Mouse (Mus musculus) lung, embryonic 14.5 days (tissue): Measurements from ENCODE around the gene Lrrfip1. TPM values are rescaled to one million over a fixed set of nuclear protein-coding genes. Genes with fewer than 3 reads are reported as not detected.

Source experiments
- ATAC-seq: fragments of 200-750 bp; cut with Nextera tagmentation; 2 replicates; pipeline ENCODE4 v1.8.0; 2017; ENCODE audit warnings: mild to moderate bottlenecking, moderate TSS enrichment, moderate library complexity; ENCODE audit not compliant: insufficient read depth
- DNase-seq: peaks from one replicate; pipeline ENCODE4 v3.0.0-alpha.2; 2015
- H3K27ac ChIP-seq: fragments of 300-500 bp; sonication (generic); 2 replicates; pipeline ENCODE4 v1.5.1; 2014; ENCODE audit warnings: low read depth, mild to moderate bottlenecking, moderate library complexity
- H3K27me3 ChIP-seq: fragments of 300-500 bp; sonication (generic); 2 replicates; pipeline ENCODE4 v1.6.1; 2014; ENCODE audit warnings: low read length, control low read depth; ENCODE audit not compliant: insufficient read depth
- H3K36me3 ChIP-seq: fragments of 300-500 bp; sonication (generic); 2 replicates; pipeline ENCODE4 v1.6.1; 2014; ENCODE audit warnings: control low read depth; ENCODE audit not compliant: insufficient read depth
- H3K4me1 ChIP-seq: fragments of 300-500 bp; sonication (generic); 2 replicates; pipeline ENCODE4 v1.6.1; 2014; ENCODE audit warnings: antibody characterized with exemption, control low read depth; ENCODE audit not compliant: insufficient read depth
- H3K4me2 ChIP-seq: fragments of 300-500 bp; sonication (generic); 2 replicates; pipeline ENCODE4 v1.6.1; 2014; ENCODE audit warnings: mild to moderate bottlenecking
- H3K4me3 ChIP-seq: fragments of 300-500 bp; sonication (generic); 2 replicates; pipeline ENCODE4 v1.5.1; 2014; ENCODE audit warnings: low read depth, low read length
- H3K9ac ChIP-seq: fragments of 300-500 bp; sonication (generic); 2 replicates; pipeline ENCODE4 v1.6.1; 2014
- H3K9me3 ChIP-seq: fragments of 300-500 bp; sonication (generic); 2 replicates; pipeline ENCODE4 v1.6.1; 2016; ENCODE audit warnings: low read depth, low read length, control low read depth
- CTCF ChIP-seq: IDR thresholded peaks from 2 replicates; pipeline ENCODE4 v1.5.1; 2016; ENCODE audit warnings: antibody characterized with exemption, low read depth
- WGBS: fragments of 180-500 bp; shearing (Covaris S2); extraction: QIAGEN DNeasy Blood & Tissue Kit; methylation state at CpG from one replicate; pipeline ENCODE4 v1.1.7; 2014; 5-methylcytosine and 5-hydroxymethylcytosine counted together
- polyA plus RNA-seq: library from polyadenylated mRNA; unstranded; fragments of >200 nt; fragmentation: Nextera tagmentation; extraction: Ambion mirVana; gene quantifications from 2 replicates; pipeline ENCODE4 v1.2.1, GENCODE M21; 2014

Gene Lrrfip1
- polyA plus RNA-seq, 1 experiment from 2014 or later = 47.1 TPM

DNA sequence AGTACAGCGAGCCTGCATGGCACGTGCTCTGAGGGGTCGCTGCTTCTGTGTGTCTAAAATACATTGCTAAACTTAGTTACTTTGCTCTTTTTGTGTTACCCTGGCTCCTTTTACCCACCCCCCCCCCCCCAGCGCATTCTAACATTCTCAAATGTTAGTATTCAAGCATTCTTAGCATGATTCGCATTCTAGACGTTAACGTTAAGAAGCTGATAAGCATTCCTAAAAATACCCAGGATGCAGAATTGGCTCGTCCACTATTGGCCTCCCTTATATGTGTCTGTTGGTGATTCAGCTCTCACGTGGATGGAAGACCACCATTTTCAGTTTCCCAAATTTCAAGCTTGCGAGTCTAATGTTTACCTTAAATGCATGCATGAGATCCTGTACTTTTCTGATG lies 86.5 kb downstream of the Lrrfip1 start:
- TF ChIP-seq CTCF = no peak
- H3K4me1 ChIP-seq = peaks cover 16% of the 10 kb centered on the region

GRCm38 (mm10) chr1:91085686-91086085 lies 87.1 kb downstream of the Lrrfip1 start:
- ATAC-seq (no peak), DNase-seq (peak; percentile 56)
- WGBS = 27% methylated on average over 2 of the region's 2 CpGs
- Histone ChIP-seq H3K27ac (peak overlapping the region; percentile 80), H3K9me3 (no peaks in the 10 kb centered on the region), H3K36me3 (0 out of 2 replicates have a peak, but pooled peaks cover 2% of the 10 kb centered on the region), H3K27me3 (no peaks in the 10 kb centered on the region), H3K4me1 (peaks cover 16% of the 10 kb centered on the region), H3K4me2 (no peak overlapping the region), H3K9ac (no peak overlapping the region), H3K4me3 (no peak overlapping the region)
- no peak for TF ChIP-seq CTCF

More for the DNA sequence above, 86.5 kb downstream of the Lrrfip1 start:
- Histone ChIP-seq H3K27ac (peak overlapping the region; percentile 8; the same call in 1 of the 2 replicates), H3K9ac (no peak overlapping the region), H3K36me3 (0 out of 2 replicates have a peak, but pooled peaks cover 2% of the 10 kb centered on the region), H3K4me3 (no peak overlapping the region), H3K27me3 (no peaks in the 10 kb centered on the region), H3K4me2 (no peak overlapping the region), H3K9me3 (no peaks in the 10 kb centered on the region)
- 36% methylated on average over 10 of the region's 10 CpGs for WGBS
- ATAC-seq (no peak), DNase-seq (peak; percentile 34)

GRCm38 (mm10) chr1:91086325-91086724 lies 87.8 kb downstream of the Lrrfip1 start:
- no peak for TF ChIP-seq CTCF
- Histone ChIP-seq H3K36me3 (0 out of 2 replicates have a peak, but pooled peaks cover 2% of the 10 kb centered on the region), H3K9me3 (no peaks in the 10 kb centered on the region), H3K27me3 (no peaks in the 10 kb centered on the region), H3K4me1 (peaks cover 16% of the 10 kb centered on the region), H3K4me2 (no peak overlapping the region), H3K27ac (peak overlapping the region; percentile 80), H3K9ac (no peak overlapping the region), H3K4me3 (no peak overlapping the region)
- DNase-seq (peak; percentile 27), ATAC-seq (peak; percentile 39; the same call in 1 of the 2 replicates)
- WGBS = 19% methylated on average over 3 of the region's 3 CpGs

- 51% methylated on average over 5 of the region's 5 CpGs for WGBS
Observed at GRCm38 (mm10) chr1:91086748-91087147, 88.2 kb downstream of the Lrrfip1 start.

DNA sequence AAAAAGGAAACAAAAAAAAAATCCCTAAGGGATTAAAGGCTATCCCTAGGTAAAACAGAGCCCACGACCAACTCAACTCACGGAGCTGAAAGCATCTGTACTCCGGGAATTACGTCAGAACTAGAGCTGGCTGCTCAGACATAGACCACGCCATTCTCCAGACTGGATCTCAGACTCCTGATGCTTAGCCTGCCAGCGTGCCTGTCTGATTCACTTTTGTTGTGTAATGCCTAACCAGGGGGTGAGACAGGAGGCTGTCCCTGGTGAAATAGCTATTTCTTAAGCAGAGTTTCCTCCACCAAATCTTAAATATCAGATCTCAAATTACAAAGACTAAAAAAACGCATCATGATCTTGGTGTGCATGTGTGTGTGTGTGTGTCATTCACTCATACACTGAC lies 89.5 kb downstream of the Lrrfip1 start:
- H3K9ac ChIP-seq = no peak overlapping the region
- DNase-seq (no peak), ATAC-seq (no peak)
- no peaks in the 10 kb centered on the region for H3K9me3 ChIP-seq
- no peak overlapping the region; the same call in 1 of the 2 replicates for H3K27ac ChIP-seq
- TF ChIP-seq CTCF = no peak
- no peaks in the 10 kb centered on the region for H3K27me3 ChIP-seq
- H3K4me2 ChIP-seq = no peak overlapping the region
- peaks cover 16% of the 10 kb centered on the region for H3K4me1 ChIP-seq
- 72% methylated on average over 7 of the region's 7 CpGs for WGBS
- H3K4me3 ChIP-seq = no peak overlapping the region
- 0 out of 2 replicates have a peak, but pooled peaks cover 2% of the 10 kb centered on the region for H3K36me3 ChIP-seq

More at GRCm38 (mm10) chr1:91086748-91087147, 88.2 kb downstream of the Lrrfip1 start:
- H3K4me2 ChIP-seq = peak overlapping the region; percentile 1; the same call in 1 of the 2 replicates
- peak overlapping the region; percentile 80 for H3K27ac ChIP-seq
- no peaks in the 10 kb centered on the region for H3K9me3 ChIP-seq
- no peak overlapping the region for H3K9ac ChIP-seq
- H3K4me3 ChIP-seq = no peak overlapping the region
- ATAC-seq (peak; percentile 51; the same call in 1 of the 2 replicates), DNase-seq (peak; percentile 32)
- H3K36me3 ChIP-seq = 0 out of 2 replicates have a peak, but pooled peaks cover 2% of the 10 kb centered on the region
- no peak for TF ChIP-seq CTCF
- no peaks in the 10 kb centered on the region for H3K27me3 ChIP-seq
- H3K4me1 ChIP-seq = peaks cover 16% of the 10 kb centered on the region

DNA sequence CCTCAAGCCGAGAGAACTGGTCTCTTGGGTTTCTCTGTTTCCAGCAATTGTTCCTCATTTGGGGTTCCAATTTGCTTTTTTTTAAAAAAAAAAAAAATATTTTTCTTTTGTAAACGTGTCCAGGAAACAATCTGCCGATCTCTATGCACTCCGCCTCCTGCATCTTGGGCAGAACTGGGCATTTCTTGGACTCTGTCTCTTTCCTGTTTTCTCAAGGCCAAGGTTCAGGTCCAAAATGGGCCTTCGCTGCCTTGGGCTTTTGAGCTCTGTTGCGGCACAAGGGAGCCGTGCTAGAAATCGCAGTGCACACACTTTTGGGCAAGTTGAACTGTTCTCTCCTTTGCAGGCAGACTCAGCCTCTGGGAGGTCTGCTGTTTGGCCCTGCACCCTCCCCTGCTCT lies 90.4 kb downstream of the Lrrfip1 start:
- no peak for ATAC-seq

GRCm38 (mm10) chr1:91090456-91090855 lies 91.9 kb downstream of the Lrrfip1 start:
- H3K4me3 ChIP-seq = no peak overlapping the region
- no peak for ATAC-seq
- no peaks in the 10 kb centered on the region for H3K27me3 ChIP-seq
- peaks cover 18% of the 10 kb centered on the region for H3K4me1 ChIP-seq
- 68% methylated on average over 6 of the region's 6 CpGs for WGBS
- no peak for DNase-seq
- no peak overlapping the region for H3K27ac ChIP-seq
- H3K9ac ChIP-seq = no peak overlapping the region
- TF ChIP-seq CTCF = no peak
- 0 out of 2 replicates have a peak, but pooled peaks cover 2% of the 10 kb centered on the region for H3K36me3 ChIP-seq
- no peaks in the 10 kb centered on the region for H3K9me3 ChIP-seq
- no peak overlapping the region for H3K4me2 ChIP-seq

More for the DNA sequence above, 90.4 kb downstream of the Lrrfip1 start:
- Histone ChIP-seq H3K4me3 (no peak overlapping the region), H3K9me3 (no peaks in the 10 kb centered on the region), H3K36me3 (0 out of 2 replicates have a peak, but pooled peaks cover 2% of the 10 kb centered on the region), H3K4me1 (peaks cover 16% of the 10 kb centered on the region), H3K9ac (no peak overlapping the region), H3K27me3 (no peaks in the 10 kb centered on the region), H3K4me2 (no peak overlapping the region), H3K27ac (no peak overlapping the region)
- no peak for DNase-seq
- 83% methylated on average over 8 of the region's 8 CpGs for WGBS
- no peak for TF ChIP-seq CTCF
